Mouse (Mus musculus): ENCODE results near the gene Sf3b4. TPM values are rescaled to one million over a fixed set of nuclear protein-coding genes. Genes with fewer than 3 reads are reported as not detected.

Gene Sf3b4
- polyA plus RNA-seq, 1 experiment from 2014 or later, result 71.2 TPM

DNA sequence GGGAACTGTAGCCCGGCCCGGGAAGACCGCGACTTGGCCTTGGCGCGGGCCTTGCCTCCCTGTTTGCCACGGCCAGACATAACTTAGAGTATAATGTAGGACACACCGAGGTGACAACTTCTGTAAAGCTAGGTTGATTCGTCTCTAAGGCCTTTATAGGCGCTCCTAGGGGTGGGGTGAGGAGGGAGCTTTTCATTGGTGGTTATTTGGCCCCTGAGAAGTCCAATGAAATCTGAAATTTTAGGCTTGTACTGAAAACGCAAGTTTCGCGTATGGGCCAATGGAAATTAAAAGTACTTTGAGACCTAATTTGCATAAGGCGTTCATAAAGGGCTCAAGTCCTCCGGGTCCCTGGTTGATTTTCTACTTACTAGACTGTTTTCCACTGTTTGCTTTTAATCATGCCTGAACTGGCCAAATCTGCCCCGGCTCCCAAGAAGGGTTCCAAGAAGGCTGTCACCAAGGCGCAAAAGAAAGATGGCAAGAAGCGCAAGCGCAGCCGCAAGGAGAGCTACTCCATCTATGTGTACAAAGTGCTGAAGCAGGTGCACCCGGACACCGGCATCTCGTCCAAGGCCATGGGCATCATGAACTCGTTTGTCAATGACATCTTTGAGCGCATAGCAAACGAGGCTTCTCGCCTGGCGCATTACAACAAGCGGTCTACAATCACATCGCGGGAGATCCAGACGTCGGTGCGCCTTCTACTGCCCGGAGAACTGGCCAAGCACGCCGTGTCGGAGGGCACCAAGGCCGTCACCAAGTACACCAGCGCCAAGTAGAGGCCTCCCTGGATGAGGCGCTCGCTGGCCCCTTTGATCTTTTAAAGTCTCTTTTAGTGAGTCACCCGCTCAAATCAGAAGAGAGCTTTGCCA is 48.9 kb downstream of the Sf3b4 start, which contains the start of the genes Hist2h2ac and Hist2h2be:
Gene Hist2h2ac (minus strand): TSS at position 116 of the 875 bp plus-strand sequence.
Gene Hist2h2be (plus strand): TSS at position 355 of the 875 bp plus-strand sequence.
- H3K27me3 ChIP-seq, result no peaks in the 10 kb centered on the region
- no peaks in the 10 kb centered on the region for H3K36me3 ChIP-seq
- H3K4me1 ChIP-seq (replicated peaks), result peaks cover 35% of the 10 kb centered on the region
- H3K4me3 ChIP-seq, result peak within 1 kb of the TSS; percentile 68
- H3K4me2 ChIP-seq, result peak within 1 kb of the TSS; percentile 83
- H3K9me3 ChIP-seq (replicated peaks), result no peaks in the 10 kb centered on the region
- ATAC-seq (replicated peaks; ENCODE audit: insufficient number of reproducible peaks, insufficient read depth, low FRiP score, low read depth), result peak; percentile 91
- peak within 1 kb of the TSS; percentile 79 for H3K9ac ChIP-seq
- WGBS, result under 1% methylated on average over 43 of the region's 43 CpGs
- peak within 1 kb of the TSS; percentile 99 for H3K27ac ChIP-seq

- 29% methylated on average over 9 of the region's 9 CpGs for WGBS
- no peak for ATAC-seq (replicated peaks; ENCODE audit: insufficient number of reproducible peaks, insufficient read depth, low FRiP score, low read depth)
- H3K4me3 ChIP-seq, result peak overlapping the region; percentile 68
- H3K36me3 ChIP-seq, result no peaks in the 10 kb centered on the region
- H3K27me3 ChIP-seq, result no peaks in the 10 kb centered on the region
- peak overlapping the region; percentile 79 for H3K9ac ChIP-seq
- H3K9me3 ChIP-seq (replicated peaks), result no peaks in the 10 kb centered on the region
- peak overlapping the region; percentile 83 for H3K4me2 ChIP-seq
- H3K27ac ChIP-seq, result peak overlapping the region; percentile 99
- peaks cover 35% of the 10 kb centered on the region for H3K4me1 ChIP-seq (replicated peaks)
Measured at GRCm38 (mm10) chr3:96221640-96222038, 49.5 kb downstream of the Sf3b4 start.

DNA sequence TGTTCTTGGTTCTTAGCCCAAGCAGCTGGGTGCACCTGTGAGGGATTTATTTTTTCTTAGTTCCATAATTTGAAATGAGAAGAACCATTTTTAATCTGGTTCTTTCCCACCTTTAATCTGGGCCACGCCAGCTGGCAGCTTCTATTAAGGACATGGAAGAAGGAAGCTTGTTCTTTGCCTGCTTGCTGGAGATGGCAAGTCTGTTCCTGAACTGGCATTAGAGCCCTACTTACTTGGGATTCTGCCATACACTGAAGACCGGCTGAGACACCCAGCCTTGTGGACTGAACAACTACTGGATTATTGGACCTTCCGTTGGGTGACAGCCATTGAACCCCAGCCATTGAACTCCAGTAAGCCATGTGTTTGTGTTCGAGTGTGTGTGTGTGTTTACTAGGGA is 50.6 kb downstream of the Sf3b4 start:
- ATAC-seq (replicated peaks; ENCODE audit: insufficient number of reproducible peaks, insufficient read depth, low FRiP score, low read depth), result no peak
- H3K36me3 ChIP-seq, result no peaks in the 10 kb centered on the region
- H3K9me3 ChIP-seq (replicated peaks), result no peaks in the 10 kb centered on the region
- no peak overlapping the region for H3K4me3 ChIP-seq
- H3K27me3 ChIP-seq, result no peaks in the 10 kb centered on the region
- H3K27ac ChIP-seq, result no peak overlapping the region
- H3K9ac ChIP-seq, result no peak overlapping the region
- peak overlapping the region; percentile 83 for H3K4me2 ChIP-seq
- peaks cover 37% of the 10 kb centered on the region for H3K4me1 ChIP-seq (replicated peaks)
- WGBS, result 91% methylated on average over 4 of the region's 4 CpGs

DNA sequence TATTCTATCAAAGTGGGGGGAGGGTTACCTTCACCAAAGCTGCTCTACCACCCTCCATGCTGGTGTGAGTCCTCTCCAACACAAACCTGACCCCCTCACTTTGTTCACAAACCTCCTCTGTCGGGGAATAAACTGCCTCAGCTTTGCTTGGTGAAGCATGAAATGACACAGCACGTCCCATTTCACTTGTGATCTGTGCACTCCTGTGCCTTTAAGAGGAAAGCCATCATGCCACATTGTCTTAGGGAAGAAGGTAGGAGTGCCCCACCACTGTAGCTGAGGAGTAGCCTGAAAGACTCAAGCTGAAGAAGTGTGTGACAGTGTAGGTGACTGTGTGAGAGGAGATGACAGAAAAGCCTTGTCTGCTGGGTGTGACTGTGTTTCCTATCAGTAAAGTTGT is 53.3 kb downstream of the Sf3b4 start:
- Histone ChIP-seq H3K4me1 (replicated peaks) (peaks cover 29% of the 10 kb centered on the region), H3K27me3 (no peaks in the 10 kb centered on the region), H3K36me3 (no peaks in the 10 kb centered on the region), H3K9ac (no peak overlapping the region), H3K4me2 (no peak overlapping the region), H3K27ac (no peak overlapping the region), H3K9me3 (replicated peaks) (no peaks in the 10 kb centered on the region), H3K4me3 (no peak overlapping the region)
- ATAC-seq (replicated peaks; ENCODE audit: insufficient number of reproducible peaks, insufficient read depth, low FRiP score, low read depth), result no peak
- WGBS, result 30% methylated on average over 2 of the region's 2 CpGs

Small RNA genes within 50 kb of the gene (microRNA-seq; reads per million reads assigned to microRNA genes)
- not detected for gene Gm44492

Other genes starting within 250 kb of the Sf3b4 start
- gene Anp32e, start 243.1 kb upstream of the Sf3b4 start, polyA plus RNA-seq (2015; fragmentation: Nextera tagmentation; extraction: Ambion mirVana), result 183 and 187 TPM in 2 replicates
- 64.3 and 69.6 TPM in 2 replicates for gene Plekho1, start 176.3 kb upstream of the Sf3b4 start, polyA plus RNA-seq (2015; fragmentation: Nextera tagmentation; extraction: Ambion mirVana)
- gene Vps45, start 113.9 kb upstream of the Sf3b4 start, polyA plus RNA-seq (2015; fragmentation: Nextera tagmentation; extraction: Ambion mirVana), result 38.3 and 40.2 TPM in 2 replicates
- 20.1 and 24.5 TPM in 2 replicates for gene Otud7b, start 67.8 kb upstream of the Sf3b4 start, polyA plus RNA-seq (2015; fragmentation: Nextera tagmentation; extraction: Ambion mirVana)
- 8.5 and 11.2 TPM in 2 replicates for gene Mtmr11, start 10.3 kb upstream of the Sf3b4 start, polyA plus RNA-seq (2015; fragmentation: Nextera tagmentation; extraction: Ambion mirVana)
- 12.9 and 13.6 TPM in 2 replicates for gene Sv2a, start 8.8 kb downstream of the Sf3b4 start, polyA plus RNA-seq (2015; fragmentation: Nextera tagmentation; extraction: Ambion mirVana)
- 40.7 and 40.8 TPM in 2 replicates for gene Bola1, start 47.4 kb downstream of the Sf3b4 start, polyA plus RNA-seq (2015; fragmentation: Nextera tagmentation; extraction: Ambion mirVana)
- 0.43 TPM in 1 of 2 replicates, not detected in the other for gene Hist2h2ab, start 47.5 kb downstream of the Sf3b4 start, polyA plus RNA-seq (2015; fragmentation: Nextera tagmentation; extraction: Ambion mirVana)
- 5.3 and 5.5 TPM in 2 replicates for gene Hist2h2ac, start 48.5 kb downstream of the Sf3b4 start, polyA plus RNA-seq (2015; fragmentation: Nextera tagmentation; extraction: Ambion mirVana)
- 7.3 and 8.1 TPM in 2 replicates for gene Hist2h2be, start 48.8 kb downstream of the Sf3b4 start, polyA plus RNA-seq (2015; fragmentation: Nextera tagmentation; extraction: Ambion mirVana)
- 3.9 and 5.1 TPM in 2 replicates for gene Hist2h3c2, start 66.8 kb downstream of the Sf3b4 start, polyA plus RNA-seq (2015; fragmentation: Nextera tagmentation; extraction: Ambion mirVana)
- gene Hist2h2aa2, start 67.9 kb downstream of the Sf3b4 start, polyA plus RNA-seq (2015; fragmentation: Nextera tagmentation; extraction: Ambion mirVana), result 37.0 and 45.9 TPM in 2 replicates
- 13.6 and 15.1 TPM in 2 replicates for gene Hist2h2aa1, start 73.2 kb downstream of the Sf3b4 start, polyA plus RNA-seq (2015; fragmentation: Nextera tagmentation; extraction: Ambion mirVana)
- 0.72 and 1.0 TPM in 2 replicates for gene Hist2h3c1, start 74.4 kb downstream of the Sf3b4 start, polyA plus RNA-seq (2015; fragmentation: Nextera tagmentation; extraction: Ambion mirVana)
- 2.9 and 3.9 TPM in 2 replicates for gene Hist2h4, start 91.0 kb downstream of the Sf3b4 start, polyA plus RNA-seq (2015; fragmentation: Nextera tagmentation; extraction: Ambion mirVana)
- gene Hist2h3b, start 96.3 kb downstream of the Sf3b4 start, polyA plus RNA-seq (2015; fragmentation: Nextera tagmentation; extraction: Ambion mirVana), result 26.2 and 31.1 TPM in 2 replicates
- gene Hist2h2bb, start 97.4 kb downstream of the Sf3b4 start, polyA plus RNA-seq (2015; fragmentation: Nextera tagmentation; extraction: Ambion mirVana), result 3.6 and 4.8 TPM in 2 replicates
- 1.1 and 3.2 TPM in 2 replicates for gene Fcgr1, start 121.6 kb downstream of the Sf3b4 start, polyA plus RNA-seq (2015; fragmentation: Nextera tagmentation; extraction: Ambion mirVana)